Mouse (Mus musculus) stomach, postnatal 0 days (tissue): ENCODE data around the gene Hsd17b1.

Experiments used
- CTCF ChIP-seq: IDR thresholded peaks from 2 replicates; pipeline ENCODE4 v1.5.1; 2016; ENCODE audit warnings: antibody characterized with exemption, low read depth, mild to moderate bottlenecking, moderate library complexity
- EP300 ChIP-seq: optimal IDR thresholded peaks from 2 replicates; pipeline ENCODE3; 2016; ENCODE audit warnings: antibody characterized with exemption

DNA sequence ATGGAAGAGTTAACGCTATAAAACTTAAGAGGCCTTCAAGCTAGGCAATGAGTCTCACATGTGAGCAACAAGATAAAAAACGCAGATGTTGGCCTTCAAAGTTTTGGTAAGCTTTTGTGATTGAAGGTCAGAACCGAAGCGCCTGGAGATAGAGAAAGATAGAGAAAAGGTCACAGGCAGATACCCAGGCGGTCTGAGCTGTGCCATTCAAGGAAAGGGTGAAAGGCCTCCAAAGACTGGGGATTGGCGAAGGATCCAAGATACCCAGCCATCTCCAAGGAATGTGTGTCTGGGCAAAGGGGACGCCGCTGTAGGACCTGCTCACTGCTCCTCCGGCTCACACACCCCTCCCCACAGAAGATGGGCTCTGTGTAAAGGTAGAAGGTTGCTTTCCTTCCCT, 13.2 kb upstream of the Hsd17b1 start:
- no peak for TF ChIP-seq EP300
- TF ChIP-seq CTCF, result no peak
